Mouse (Mus musculus) small intestine, adult 2 months (tissue): ENCODE data around the gene Fam131c.

Source experiments
- CTCF ChIP-seq: fragments of 200-500 bp; IDR thresholded peaks from 2 replicates; pipeline ENCODE4 v1.5.1; 2012; ENCODE audit warnings: low read depth, mild to moderate bottlenecking, control low read depth, inconsistent platforms, low read length, moderate library complexity, mixed read lengths; ENCODE audit not compliant: insufficient replicate concordance, insufficient read length; ENCODE audit errors: extremely low read depth
- POLR2A ChIP-seq: fragments of 200-500 bp; IDR thresholded peaks from 2 replicates; pipeline ENCODE4 v1.6.1; 2012; ENCODE audit warnings: low read depth, mild to moderate bottlenecking, control low read depth, inconsistent platforms, low read length, moderate library complexity

- TF ChIP-seq POLR2A (no peak), CTCF (no peak)
These were observed at the start of gene Fam131c for GRCm38 (mm10) chr4:141367997-141368791.
